Mouse (Mus musculus) E14TG2a.4 (cell line): ENCODE data around the gene Gpr141.

Experiments
- CTCF ChIP-seq: conservative IDR thresholded peaks from 2 replicates; pipeline ENCODE4 v1.5.1; 2014; ENCODE audit warnings: low read length
- NANOG ChIP-seq: IDR thresholded peaks from 2 replicates; pipeline ENCODE4 v1.6.1; 2014; ENCODE audit warnings: borderline replicate concordance, low read length, mixed read lengths
- POU5F1 ChIP-seq: IDR thresholded peaks from 2 replicates; pipeline ENCODE4 v1.6.1; 2014; ENCODE audit warnings: low read length, borderline replicate concordance

DNA sequence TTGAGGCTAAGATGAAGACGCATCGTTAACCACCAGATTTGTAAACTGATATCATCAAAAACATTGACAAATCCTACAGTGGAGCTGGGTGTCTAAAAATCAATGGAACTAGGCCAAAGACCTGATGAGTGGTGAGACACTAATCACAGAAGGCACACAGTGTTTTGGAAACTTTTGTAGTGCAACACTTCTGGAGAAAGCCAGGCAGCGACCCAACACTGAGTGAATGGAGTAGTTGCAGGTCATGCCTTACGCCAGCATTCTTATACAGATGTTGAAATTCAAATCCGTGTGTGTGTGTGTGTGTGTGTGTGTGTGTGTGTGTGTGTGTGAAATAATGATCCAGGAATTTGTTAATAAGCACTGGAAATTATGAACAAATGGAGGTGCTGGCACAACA lies 79.5 kb downstream of the Gpr141 start:
- TF ChIP-seq CTCF (no peak), NANOG (no peak), POU5F1 (no peak)
